Mouse (Mus musculus): ENCODE data around the gene Iqgap1. TPM values are rescaled to one million over a fixed set of nuclear protein-coding genes. Genes with fewer than 3 reads are reported as not detected.

The Iqgap1 gene
- polyA plus RNA-seq, 1 experiment from 2014 or later: 52.9 TPM

- Histone ChIP-seq H3K4me1 (peaks cover 28% of the 10 kb centered on the region), H3K27me3 (no peaks in the 10 kb centered on the region), H3K9ac (no peak overlapping the region), H3K27ac (peak overlapping the region; percentile 55; the same call in 1 of the 2 replicates), H3K4me2 (replicated peaks) (no peak overlapping the region), H3K9me3 (no peaks in the 10 kb centered on the region), H3K4me3 (no peak overlapping the region), H3K36me3 (0 out of 2 replicates have a peak, but pooled peaks cover 4% of the 10 kb centered on the region)
- no peak; the same call in 1 of the 2 replicates for ATAC-seq (ENCODE audit: low FRiP score, low read depth)
- 28% methylated on average over 10 of the region's 10 CpGs for WGBS
These were observed 159.4 kb downstream of the Iqgap1 start for GRCm38 (mm10) chr7:80666198-80666915.

Other genes starting within 250 kb of the Iqgap1 start
- gene Crtc3, start 137.1 kb downstream of the Iqgap1 start, polyA plus RNA-seq (2015; fragmentation: Nextera tagmentation; extraction: Ambion mirVana): 23.9 and 24.5 TPM in 2 replicates
- 3.6 and 4.5 TPM in 2 replicates for gene Zscan2, start 34.9 kb upstream of the Iqgap1 start, polyA plus RNA-seq (2015; fragmentation: Nextera tagmentation; extraction: Ambion mirVana)
- 32.5 TPM in 2 replicates for gene Wdr73, start 75.3 kb upstream of the Iqgap1 start, polyA plus RNA-seq (2015; fragmentation: Nextera tagmentation; extraction: Ambion mirVana)
- 6.1 and 6.5 TPM in 2 replicates for gene Nmb, start 79.1 kb upstream of the Iqgap1 start, polyA plus RNA-seq (2015; fragmentation: Nextera tagmentation; extraction: Ambion mirVana)
- 251 and 256 TPM in 2 replicates for gene Sec11a, start 121.8 kb upstream of the Iqgap1 start, polyA plus RNA-seq (2015; fragmentation: Nextera tagmentation; extraction: Ambion mirVana)
- gene Zfp592, start 167.7 kb upstream of the Iqgap1 start, polyA plus RNA-seq (2015; fragmentation: Nextera tagmentation; extraction: Ambion mirVana): 10.4 and 12.9 TPM in 2 replicates
- gene Alpk3, start 231.6 kb upstream of the Iqgap1 start, polyA plus RNA-seq (2015; fragmentation: Nextera tagmentation; extraction: Ambion mirVana): 2.3 and 2.4 TPM in 2 replicates

All from limb, embryonic 13.5 days (tissue).